Mouse (Mus musculus) hindbrain, postnatal 0 days (tissue): ENCODE data around the gene Kat2b. TPM values are rescaled to one million over a fixed set of nuclear protein-coding genes. Genes with fewer than 3 reads are reported as not detected.
"Not testable (repeated sequence)": the region's sequence is repeated elsewhere in the genome, so short reads cannot be mapped to it uniquely, and the experiment has no call there.

Source experiments
- ATAC-seq: fragments of 200-750 bp; cut with Nextera tagmentation; 2 replicates; pipeline ENCODE4 v1.8.0; 2017; ENCODE audit warnings: mild to moderate bottlenecking, moderate TSS enrichment, moderate library complexity
- DNase-seq: peaks from one replicate; pipeline ENCODE4 v3.0.0-alpha.2; 2015; ENCODE audit warnings: low spot score
- H3K27ac ChIP-seq: fragments of 300-500 bp; sonication (generic); 2 replicates; pipeline ENCODE4 v1.5.1; 2014; ENCODE audit warnings: mild to moderate bottlenecking
- H3K27me3 ChIP-seq: fragments of 300-500 bp; sonication (generic); 2 replicates; pipeline ENCODE4 v1.6.1; 2014; ENCODE audit warnings: low read length, mixed read lengths; ENCODE audit not compliant: insufficient read depth
- H3K36me3 ChIP-seq: fragments of 300-500 bp; sonication (generic); 2 replicates; pipeline ENCODE4 v1.6.1; 2014; ENCODE audit warnings: low read length, mixed read lengths; ENCODE audit not compliant: insufficient read depth
- H3K4me1 ChIP-seq: fragments of 300-500 bp; sonication (generic); 2 replicates; pipeline ENCODE4 v1.6.1; 2014; ENCODE audit warnings: antibody characterized with exemption, low read length, mixed read lengths; ENCODE audit not compliant: insufficient read depth
- H3K4me2 ChIP-seq: fragments of 300-500 bp; sonication (generic); 2 replicates; pipeline ENCODE4 v1.6.1; 2014; ENCODE audit warnings: low read depth, mild to moderate bottlenecking, low read length, moderate library complexity, mixed read lengths
- H3K4me3 ChIP-seq: fragments of 300-500 bp; sonication (generic); 2 replicates; pipeline ENCODE4 v1.5.1; 2014; ENCODE audit warnings: low read length
- H3K9ac ChIP-seq: fragments of 300-500 bp; sonication (generic); replicated peaks from 2 replicates; pipeline ENCODE4 v1.6.1; 2014; ENCODE audit warnings: mild to moderate bottlenecking, low read length, moderate library complexity, mixed read lengths
- H3K9me3 ChIP-seq: fragments of 300-500 bp; sonication (generic); 2 replicates; pipeline ENCODE4 v1.6.1; 2016; ENCODE audit warnings: low read length, mixed read lengths
- CTCF ChIP-seq: IDR thresholded peaks from 2 replicates; pipeline ENCODE4 v1.5.1; 2016; ENCODE audit warnings: antibody characterized with exemption, control low read depth, low read depth
- WGBS: fragments of 180-500 bp; shearing (Covaris S2); extraction: QIAGEN DNeasy Blood & Tissue Kit; methylation state at CpG from one replicate; pipeline ENCODE4 v1.1.7; 2014; 5-methylcytosine and 5-hydroxymethylcytosine counted together
- polyA plus RNA-seq: library from polyadenylated mRNA; unstranded; fragments of >200 nt; fragmentation: Nextera tagmentation; extraction: Ambion mirVana; gene quantifications from 2 replicates; pipeline ENCODE4 v1.2.1, GENCODE M21; 2015
- total RNA-seq: library from RNA; depleted of rRNA; stranded (reverse); fragments of >200 nt; gene quantifications from 2 replicates; pipeline ENCODE4 v1.2.3, GENCODE M21; 2014

The Kat2b gene
- total and polyA plus RNA-seq, 2 experiments from 2014 or later, result 4.6 to 17.5 TPM

DNA sequence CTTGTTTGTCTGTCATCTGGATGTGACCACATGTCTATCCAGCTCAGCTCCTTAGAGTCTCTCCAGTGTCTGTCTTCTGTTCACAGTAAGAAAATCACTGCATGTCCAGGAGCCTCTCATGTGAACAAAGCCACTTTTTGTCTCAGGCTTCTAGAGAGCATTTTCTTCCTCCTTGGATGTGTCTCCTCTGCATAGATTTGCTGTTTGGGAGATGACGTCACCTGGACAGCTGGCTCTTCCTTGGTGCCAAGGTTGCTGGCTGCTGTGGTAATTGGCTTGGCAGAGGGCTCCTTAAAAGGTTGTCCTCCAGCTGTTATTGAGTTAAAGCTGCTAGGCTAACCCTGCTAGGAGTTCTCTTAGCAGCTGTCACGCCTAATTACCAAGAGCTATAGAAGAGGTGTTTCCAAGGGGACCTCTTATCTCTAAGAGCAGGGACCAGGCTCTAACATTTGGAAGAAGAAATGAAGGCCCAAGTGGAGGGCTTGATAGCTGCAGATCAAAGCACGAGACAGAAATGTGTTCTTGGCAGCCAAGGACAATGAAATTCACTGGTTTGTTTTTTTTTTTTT is 29.7 kb downstream of the Kat2b start:
- Histone ChIP-seq H3K4me1 (peaks cover 6% of the 10 kb centered on the region; the same call in 1 of the 2 replicates), H3K4me3 (no peak overlapping the region), H3K9ac (no peak overlapping the region), H3K9me3 (no peaks in the 10 kb centered on the region), H3K4me2 (no peak overlapping the region), H3K36me3 (no peaks in the 10 kb centered on the region), H3K27me3 (no peaks in the 10 kb centered on the region), H3K27ac (peak overlapping the region; percentile 82)
- ATAC-seq, result peak; percentile 94
- peak; percentile 87 for DNase-seq
- no peak for TF ChIP-seq CTCF
- WGBS, result 25% methylated on average over 3 of the region's 3 CpGs

DNA sequence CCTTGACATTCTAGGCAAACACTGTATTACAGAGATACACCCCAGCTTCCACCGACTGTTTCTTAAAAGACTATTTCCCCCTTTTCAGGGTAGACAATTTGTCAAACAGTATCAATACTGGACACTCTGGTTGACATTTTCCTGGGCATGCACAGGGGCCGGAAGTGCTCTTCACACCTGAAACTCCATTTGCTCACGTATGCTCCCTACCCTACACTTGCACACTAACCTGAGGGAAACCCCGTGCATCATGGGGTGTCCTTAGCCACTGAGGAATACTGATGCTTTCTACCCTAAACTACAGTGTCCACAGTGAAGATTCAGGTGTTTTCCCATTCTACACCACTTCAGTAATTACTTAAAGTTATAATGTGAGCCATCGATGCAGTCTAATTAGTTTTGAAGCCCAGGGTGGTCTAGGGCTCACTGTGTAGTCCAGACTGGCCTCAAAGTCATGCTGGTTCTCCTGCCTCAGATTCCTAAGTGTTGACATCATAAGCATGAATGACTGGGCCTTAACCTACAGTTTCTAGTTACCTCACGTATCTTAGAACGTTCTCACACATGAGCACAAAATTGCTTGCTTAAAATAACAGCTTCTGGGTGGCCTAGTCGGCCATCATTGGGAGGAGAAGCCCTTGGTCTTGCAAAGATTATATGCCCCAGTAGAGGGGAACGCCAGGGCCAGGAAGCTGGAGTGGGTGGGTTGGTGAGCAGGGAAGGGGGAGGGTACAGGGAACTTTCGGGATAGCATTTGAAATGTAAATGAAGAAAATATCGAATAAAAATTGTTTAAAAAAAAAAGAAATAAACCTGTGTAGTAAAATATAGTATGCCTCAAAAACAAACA is 30.5 kb downstream of the Kat2b start:
- H3K4me1 ChIP-seq, result peaks cover 6% of the 10 kb centered on the region; the same call in 1 of the 2 replicates
- H3K36me3 ChIP-seq, result no peaks in the 10 kb centered on the region
- DNase-seq (no peak), ATAC-seq (no peak)
- H3K27me3 ChIP-seq, result no peaks in the 10 kb centered on the region
- H3K9me3 ChIP-seq, result no peaks in the 10 kb centered on the region
- no peak for TF ChIP-seq CTCF
- H3K4me3 ChIP-seq, result no peak overlapping the region
- H3K9ac ChIP-seq, result no peak overlapping the region
- no peak overlapping the region for H3K4me2 ChIP-seq
- WGBS, result 83% methylated on average over 11 of the region's 11 CpGs
- peak overlapping the region; percentile 82; the same call in 1 of the 2 replicates for H3K27ac ChIP-seq

DNA sequence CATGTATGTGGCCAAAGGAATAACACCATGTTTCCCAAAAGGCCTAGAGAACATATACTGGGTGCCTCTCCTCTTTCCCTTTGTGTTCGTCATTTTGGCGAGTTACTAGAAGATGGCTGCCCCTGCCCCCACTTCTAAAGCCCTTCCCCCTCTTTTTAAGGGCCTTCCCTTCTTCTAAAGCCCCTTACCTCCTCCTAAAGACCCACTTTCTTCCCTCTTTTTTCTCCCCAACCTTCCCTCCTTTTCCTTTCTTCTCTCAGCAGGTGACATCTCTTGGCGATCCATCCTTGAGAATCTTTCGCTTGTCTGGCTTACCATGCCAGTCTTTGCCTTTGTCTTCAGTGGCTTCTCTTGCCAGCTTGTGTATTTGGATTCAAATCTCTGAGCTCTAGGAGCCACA is 31.9 kb downstream of the Kat2b start:
- Histone ChIP-seq H3K4me1 (peaks cover 6% of the 10 kb centered on the region; the same call in 1 of the 2 replicates), H3K4me3 (no peak overlapping the region), H3K27me3 (no peaks in the 10 kb centered on the region), H3K4me2 (no peak overlapping the region), H3K36me3 (no peaks in the 10 kb centered on the region), H3K27ac (no peak overlapping the region), H3K9me3 (no peaks in the 10 kb centered on the region), H3K9ac (no peak overlapping the region)
- no peak for TF ChIP-seq CTCF
- ATAC-seq (no peak), DNase-seq (no peak)
- 91% methylated on average over 4 of the region's 4 CpGs for WGBS

DNA sequence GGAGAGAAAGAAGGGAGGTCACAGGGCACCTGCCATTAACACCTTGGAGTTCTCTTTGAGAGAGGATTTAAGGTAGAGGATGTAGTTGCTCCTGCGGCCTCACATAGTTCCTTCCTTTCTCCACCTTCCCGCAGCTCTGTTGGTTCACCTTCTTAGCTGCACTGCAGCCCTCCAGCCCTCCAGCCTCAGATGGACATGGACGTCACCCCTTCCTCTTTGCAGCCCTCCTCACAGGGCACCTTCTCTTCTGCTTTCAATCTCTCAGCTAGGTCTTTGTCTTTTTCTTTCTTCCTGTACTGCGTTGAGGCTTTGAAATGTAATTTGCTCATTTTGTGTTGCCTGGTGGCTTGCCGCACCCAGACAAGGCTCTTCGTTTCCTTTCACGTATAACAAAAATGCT is 36.6 kb downstream of the Kat2b start:
- H3K4me1 ChIP-seq, H3K36me3 ChIP-seq, H3K9me3 ChIP-seq, H3K27me3 ChIP-seq, H3K27ac ChIP-seq, H3K9ac ChIP-seq, ATAC-seq, H3K4me2 ChIP-seq, H3K4me3 ChIP-seq, DNase-seq: not testable (repeated sequence)
- WGBS, result no CpG with 5 or more reads among the region's 7 CpGs

DNA sequence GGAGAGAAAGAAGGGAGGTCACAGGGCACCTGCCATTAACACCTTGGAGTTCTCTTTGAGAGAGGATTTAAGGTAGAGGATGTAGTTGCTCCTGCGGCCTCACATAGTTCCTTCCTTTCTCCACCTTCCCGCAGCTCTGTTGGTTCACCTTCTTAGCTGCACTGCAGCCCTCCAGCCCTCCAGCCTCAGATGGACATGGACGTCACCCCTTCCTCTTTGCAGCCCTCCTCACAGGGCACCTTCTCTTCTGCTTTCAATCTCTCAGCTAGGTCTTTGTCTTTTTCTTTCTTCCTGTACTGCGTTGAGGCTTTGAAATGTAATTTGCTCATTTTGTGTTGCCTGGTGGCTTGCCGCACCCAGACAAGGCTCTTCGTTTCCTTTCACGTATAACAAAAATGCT is 39.4 kb downstream of the Kat2b start:
- not testable (repeated sequence) for H3K9ac ChIP-seq, H3K9me3 ChIP-seq, H3K27me3 ChIP-seq, H3K4me3 ChIP-seq, H3K4me1 ChIP-seq, H3K36me3 ChIP-seq, ATAC-seq, DNase-seq, H3K27ac ChIP-seq, H3K4me2 ChIP-seq
- no CpG with 5 or more reads among the region's 7 CpGs for WGBS

DNA sequence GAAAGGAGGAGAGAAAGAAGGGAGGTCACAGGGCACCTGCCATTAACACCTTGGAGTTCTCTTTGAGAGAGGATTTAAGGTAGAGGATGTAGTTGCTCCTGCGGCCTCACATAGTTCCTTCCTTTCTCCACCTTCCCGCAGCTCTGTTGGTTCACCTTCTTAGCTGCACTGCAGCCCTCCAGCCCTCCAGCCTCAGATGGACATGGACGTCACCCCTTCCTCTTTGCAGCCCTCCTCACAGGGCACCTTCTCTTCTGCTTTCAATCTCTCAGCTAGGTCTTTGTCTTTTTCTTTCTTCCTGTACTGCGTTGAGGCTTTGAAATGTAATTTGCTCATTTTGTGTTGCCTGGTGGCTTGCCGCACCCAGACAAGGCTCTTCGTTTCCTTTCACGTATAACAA is 42.3 kb downstream of the Kat2b start:
- no CpG with 5 or more reads among the region's 7 CpGs for WGBS
- H3K4me1 ChIP-seq, H3K9me3 ChIP-seq, H3K27ac ChIP-seq, H3K9ac ChIP-seq, H3K4me2 ChIP-seq, DNase-seq, H3K4me3 ChIP-seq, ATAC-seq, H3K27me3 ChIP-seq, H3K36me3 ChIP-seq: not testable (repeated sequence)
